Mouse (Mus musculus) brain, embryonic 14.5 days (tissue): ENCODE results near the gene Rwdd3.

Experiments
- CTCF ChIP-seq: fragments of 200-500 bp; IDR thresholded peaks from 2 replicates; pipeline ENCODE4 v1.5.1; 2012; ENCODE audit warnings: inconsistent platforms, mild to moderate bottlenecking, moderate library complexity, borderline replicate concordance; ENCODE audit not compliant: insufficient read depth, insufficient read length; ENCODE audit errors: extremely low read depth
- POLR2A ChIP-seq: fragments of 200-500 bp; IDR thresholded peaks from 2 replicates; pipeline ENCODE4 v1.6.1; 2012; ENCODE audit warnings: mild to moderate bottlenecking, inconsistent platforms, borderline replicate concordance; ENCODE audit not compliant: poor library complexity, insufficient read depth, insufficient read length, severe bottlenecking; ENCODE audit errors: extremely low read depth

DNA sequence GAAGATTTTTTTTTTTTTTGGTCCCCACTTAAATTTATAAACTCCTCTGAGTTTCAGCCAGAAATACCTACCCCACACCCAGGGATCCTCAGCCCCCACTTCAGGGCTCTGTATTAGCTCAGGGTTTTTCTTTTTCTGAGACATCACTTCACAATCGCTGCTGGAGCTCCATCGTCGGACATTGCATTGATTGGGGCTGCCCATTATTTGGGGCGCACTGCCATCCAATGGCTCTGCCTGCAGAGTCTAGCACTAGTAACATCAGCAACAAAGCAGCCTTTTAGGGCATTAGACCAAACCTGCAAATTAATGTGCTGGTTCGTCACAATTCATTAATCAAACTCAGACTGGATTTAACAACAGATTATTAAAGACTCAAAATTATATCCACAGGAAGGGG is 55.4 kb downstream of the Rwdd3 start:
- no peak for TF ChIP-seq POLR2A
- no peak for TF ChIP-seq CTCF
